Mouse (Mus musculus) stomach, embryonic 16.5 days (tissue): ENCODE measurements around the gene Gm11213. TPM values are rescaled to one million over a fixed set of nuclear protein-coding genes. Genes with fewer than 3 reads are reported as not detected.

ENCODE experiments used
- ATAC-seq: fragments of 200-750 bp; cut with Nextera tagmentation; 2 replicates; pipeline ENCODE4 v1.8.0; 2017; ENCODE audit warnings: moderate number of reproducible peaks, moderate TSS enrichment; ENCODE audit not compliant: insufficient read depth, low FRiP score
- H3K27ac ChIP-seq: fragments of 300-500 bp; sonication (generic); 2 replicates; pipeline ENCODE4 v1.5.1; 2014; ENCODE audit warnings: low read length
- H3K27me3 ChIP-seq: fragments of 300-500 bp; sonication (generic); 2 replicates; pipeline ENCODE4 v1.6.1; 2014; ENCODE audit warnings: low read length, control low read depth, mixed read lengths; ENCODE audit not compliant: control insufficient read depth, insufficient read depth
- H3K36me3 ChIP-seq: fragments of 300-500 bp; sonication (generic); 2 replicates; pipeline ENCODE4 v1.6.1; 2014; ENCODE audit warnings: low read length; ENCODE audit not compliant: control insufficient read depth, insufficient read depth
- H3K4me1 ChIP-seq: fragments of 300-500 bp; sonication (generic); 2 replicates; pipeline ENCODE4 v1.6.1; 2014; ENCODE audit warnings: low read length, control low read depth, mixed read lengths; ENCODE audit not compliant: control insufficient read depth, insufficient read depth
- H3K4me2 ChIP-seq: fragments of 300-500 bp; sonication (generic); 2 replicates; pipeline ENCODE4 v1.6.1; 2014; ENCODE audit warnings: low read depth, low read length, mixed read lengths
- H3K4me3 ChIP-seq: fragments of 300-500 bp; sonication (generic); replicated peaks from 2 replicates; pipeline ENCODE4 v1.5.1; 2014; ENCODE audit warnings: mild to moderate bottlenecking, low read length
- H3K9ac ChIP-seq: fragments of 300-500 bp; sonication (generic); 2 replicates; pipeline ENCODE4 v1.6.1; 2014; ENCODE audit warnings: low read length
- H3K9me3 ChIP-seq: fragments of 300-500 bp; sonication (generic); replicated peaks from 2 replicates; pipeline ENCODE4 v1.6.1; 2016; ENCODE audit warnings: low read length, control low read depth; ENCODE audit not compliant: control insufficient read depth
- WGBS: fragments of 180-500 bp; shearing (Covaris S2); extraction: QIAGEN DNeasy Blood & Tissue Kit; methylation state at CpG from one replicate; pipeline ENCODE4 v1.1.7; 2014; 5-methylcytosine and 5-hydroxymethylcytosine counted together
- polyA plus RNA-seq: library from polyadenylated mRNA; unstranded; fragments of >200 nt; fragmentation: Nextera tagmentation; extraction: Ambion mirVana; gene quantifications from 2 replicates; pipeline ENCODE4 v1.2.1, GENCODE M21; 2015

Gm11213 gene
- polyA plus RNA-seq, 1 experiment from 2014 or later: not detected

- Histone ChIP-seq H3K4me3 (no peak overlapping the region), H3K36me3 (no peaks in the 10 kb centered on the region), H3K27me3 (no peaks in the 10 kb centered on the region), H3K9me3 (no peaks in the 10 kb centered on the region), H3K27ac (no peak overlapping the region), H3K4me1 (peaks cover 12% of the 10 kb centered on the region), H3K4me2 (no peak overlapping the region), H3K9ac (no peak overlapping the region)
- WGBS: 81% methylated on average over 4 of the region's 4 CpGs
- ATAC-seq: no peak
Measured at GRCm38 (mm10) chr4:63590538-63590937, 14.5 kb downstream of the Gm11213 start.

GRCm38 (mm10) chr4:63589987-63590386 lies 15.1 kb downstream of the Gm11213 start:
- no peak overlapping the region for H3K27ac ChIP-seq
- 77% methylated on average over 7 of the region's 7 CpGs for WGBS
- no peak for ATAC-seq

GRCm38 (mm10) chr4:63586240-63586639 lies 18.8 kb downstream of the Gm11213 start:
- WGBS: 71% methylated on average over 2 of the region's 2 CpGs
- H3K27me3 ChIP-seq: no peaks in the 10 kb centered on the region
- no peaks in the 10 kb centered on the region for H3K9me3 ChIP-seq
- ATAC-seq: no peak
- H3K4me2 ChIP-seq: no peak overlapping the region
- H3K9ac ChIP-seq: no peak overlapping the region
- no peaks in the 10 kb centered on the region for H3K4me1 ChIP-seq
- no peaks in the 10 kb centered on the region; the same call in 1 of the 2 replicates for H3K36me3 ChIP-seq
- no peak overlapping the region for H3K27ac ChIP-seq
- H3K4me3 ChIP-seq: no peak overlapping the region

More at GRCm38 (mm10) chr4:63589987-63590386, 15.1 kb downstream of the Gm11213 start:
- no peaks in the 10 kb centered on the region for H3K9me3 ChIP-seq
- H3K27me3 ChIP-seq: no peaks in the 10 kb centered on the region
- peaks cover 7% of the 10 kb centered on the region for H3K4me1 ChIP-seq
- H3K4me2 ChIP-seq: no peak overlapping the region
- H3K4me3 ChIP-seq: no peak overlapping the region
- no peaks in the 10 kb centered on the region for H3K36me3 ChIP-seq
- no peak overlapping the region for H3K9ac ChIP-seq

- WGBS: 91% methylated on average over 10 of the region's 10 CpGs
- H3K4me1 ChIP-seq: no peaks in the 10 kb centered on the region
- H3K9me3 ChIP-seq: no peaks in the 10 kb centered on the region
- H3K4me3 ChIP-seq: no peak overlapping the region
- no peaks in the 10 kb centered on the region for H3K27me3 ChIP-seq
- H3K9ac ChIP-seq: no peak overlapping the region
- ATAC-seq: no peak
- H3K4me2 ChIP-seq: no peak overlapping the region
- H3K36me3 ChIP-seq: no peaks in the 10 kb centered on the region; the same call in 1 of the 2 replicates
- no peak overlapping the region for H3K27ac ChIP-seq
Measured at GRCm38 (mm10) chr4:63585216-63585615, 19.8 kb downstream of the Gm11213 start.

GRCm38 (mm10) chr4:63582580-63582979 lies 22.5 kb downstream of the Gm11213 start:
- Histone ChIP-seq H3K9me3 (no peaks in the 10 kb centered on the region), H3K36me3 (no peaks in the 10 kb centered on the region; the same call in 1 of the 2 replicates), H3K27me3 (no peaks in the 10 kb centered on the region), H3K9ac (no peak overlapping the region), H3K4me1 (no peaks in the 10 kb centered on the region), H3K4me3 (no peak overlapping the region), H3K27ac (no peak overlapping the region), H3K4me2 (no peak overlapping the region)
- no peak for ATAC-seq
- WGBS: 73% methylated on average over 5 of the region's 5 CpGs

- 52% methylated on average over 6 of the region's 6 CpGs for WGBS
- H3K27me3 ChIP-seq: no peaks in the 10 kb centered on the region
- no peak for ATAC-seq
Measured at GRCm38 (mm10) chr4:63580078-63580477, 25.0 kb downstream of the Gm11213 start.

GRCm38 (mm10) chr4:63579649-63580048 lies 25.4 kb downstream of the Gm11213 start:
- Histone ChIP-seq H3K9me3 (no peaks in the 10 kb centered on the region), H3K27ac (no peak overlapping the region), H3K4me3 (no peak overlapping the region), H3K9ac (no peak overlapping the region), H3K27me3 (no peaks in the 10 kb centered on the region), H3K4me1 (no peaks in the 10 kb centered on the region), H3K36me3 (no peaks in the 10 kb centered on the region; the same call in 1 of the 2 replicates), H3K4me2 (no peak overlapping the region)
- ATAC-seq: no peak
- WGBS: 86% methylated on average over 14 of the region's 14 CpGs

More at GRCm38 (mm10) chr4:63580078-63580477, 25.0 kb downstream of the Gm11213 start:
- Histone ChIP-seq H3K36me3 (no peaks in the 10 kb centered on the region; the same call in 1 of the 2 replicates), H3K9ac (no peak overlapping the region), H3K27ac (no peak overlapping the region), H3K4me3 (no peak overlapping the region), H3K9me3 (no peaks in the 10 kb centered on the region), H3K4me2 (no peak overlapping the region), H3K4me1 (no peaks in the 10 kb centered on the region)

GRCm38 (mm10) chr4:63572621-63573020 lies 32.4 kb downstream of the Gm11213 start:
- Histone ChIP-seq H3K27ac (no peak overlapping the region), H3K4me1 (peaks cover 7% of the 10 kb centered on the region; the same call in 1 of the 2 replicates), H3K9ac (no peak overlapping the region), H3K36me3 (no peaks in the 10 kb centered on the region), H3K4me3 (no peak overlapping the region), H3K9me3 (no peaks in the 10 kb centered on the region), H3K4me2 (no peak overlapping the region), H3K27me3 (no peaks in the 10 kb centered on the region)
- ATAC-seq: no peak
- WGBS: 90% methylated on average over 5 of the region's 5 CpGs

GRCm38 (mm10) chr4:63570208-63570781 lies 34.8 kb downstream of the Gm11213 start:
- Histone ChIP-seq H3K4me1 (peaks cover 7% of the 10 kb centered on the region; the same call in 1 of the 2 replicates), H3K27me3 (no peaks in the 10 kb centered on the region), H3K27ac (no peak overlapping the region), H3K9me3 (no peaks in the 10 kb centered on the region), H3K9ac (no peak overlapping the region), H3K36me3 (no peaks in the 10 kb centered on the region), H3K4me3 (no peak overlapping the region), H3K4me2 (no peak overlapping the region)
- 40% methylated on average over 7 of the region's 7 CpGs for WGBS
- ATAC-seq: no peak
